Mouse (Mus musculus) lung, embryonic 14.5 days (tissue): ENCODE measurements at regions not wholly inside any gene's neighbourhood (a gene's known extent, or its start where the extent isn't known, plus 50 kb on each side); places are given as distances from the start of the nearest gene placed in this dataset.

Source experiments
- ATAC-seq: fragments of 200-750 bp; cut with Nextera tagmentation; 2 replicates; pipeline ENCODE4 v1.8.0; 2017; ENCODE audit warnings: mild to moderate bottlenecking, moderate TSS enrichment, moderate library complexity; ENCODE audit not compliant: insufficient read depth
- DNase-seq: peaks from one replicate; pipeline ENCODE4 v3.0.0-alpha.2; 2015
- H3K27ac ChIP-seq: fragments of 300-500 bp; sonication (generic); 2 replicates; pipeline ENCODE4 v1.5.1; 2014; ENCODE audit warnings: low read depth, mild to moderate bottlenecking, moderate library complexity
- H3K27me3 ChIP-seq: fragments of 300-500 bp; sonication (generic); 2 replicates; pipeline ENCODE4 v1.6.1; 2014; ENCODE audit warnings: low read length, control low read depth; ENCODE audit not compliant: insufficient read depth
- H3K36me3 ChIP-seq: fragments of 300-500 bp; sonication (generic); 2 replicates; pipeline ENCODE4 v1.6.1; 2014; ENCODE audit warnings: control low read depth; ENCODE audit not compliant: insufficient read depth
- H3K4me1 ChIP-seq: fragments of 300-500 bp; sonication (generic); 2 replicates; pipeline ENCODE4 v1.6.1; 2014; ENCODE audit warnings: antibody characterized with exemption, control low read depth; ENCODE audit not compliant: insufficient read depth
- H3K4me2 ChIP-seq: fragments of 300-500 bp; sonication (generic); 2 replicates; pipeline ENCODE4 v1.6.1; 2014; ENCODE audit warnings: mild to moderate bottlenecking
- H3K4me3 ChIP-seq: fragments of 300-500 bp; sonication (generic); 2 replicates; pipeline ENCODE4 v1.5.1; 2014; ENCODE audit warnings: low read depth, low read length
- H3K9ac ChIP-seq: fragments of 300-500 bp; sonication (generic); 2 replicates; pipeline ENCODE4 v1.6.1; 2014
- H3K9me3 ChIP-seq: fragments of 300-500 bp; sonication (generic); 2 replicates; pipeline ENCODE4 v1.6.1; 2016; ENCODE audit warnings: low read depth, low read length, control low read depth
- CTCF ChIP-seq: IDR thresholded peaks from 2 replicates; pipeline ENCODE4 v1.5.1; 2016; ENCODE audit warnings: antibody characterized with exemption, low read depth
- whole genome bisulfite sequencing: fragments of 180-500 bp; shearing (Covaris S2); extraction: QIAGEN DNeasy Blood & Tissue Kit; methylation state at CpG from one replicate; pipeline ENCODE4 v1.1.7; 2014; 5-methylcytosine and 5-hydroxymethylcytosine counted together

DNA sequence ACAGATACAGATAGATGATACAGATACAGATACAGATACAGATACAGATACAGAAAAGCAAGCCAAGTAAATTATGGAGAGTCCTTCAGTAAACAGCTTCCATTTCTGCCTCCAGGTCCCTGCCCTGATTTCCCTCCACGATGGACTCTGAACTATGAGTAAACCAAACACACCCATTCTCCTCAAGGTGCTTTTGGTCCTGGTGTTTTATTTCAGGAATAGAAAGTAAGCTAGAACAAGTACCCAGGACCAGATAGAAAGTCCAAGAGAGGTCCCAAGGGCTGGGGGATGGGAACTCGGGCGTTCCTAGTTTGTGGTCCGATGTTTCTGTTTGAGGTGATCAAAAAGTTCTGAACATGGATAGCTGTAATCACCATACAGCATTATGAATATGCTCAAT lies 69.5 kb upstream of the Gm9887 start:
- Histone ChIP-seq H3K9me3 (no peaks in the 10 kb centered on the region), H3K4me3 (no peak overlapping the region), H3K4me2 (no peak overlapping the region), H3K4me1 (peaks cover 5% of the 10 kb centered on the region), H3K36me3 (no peaks in the 10 kb centered on the region), H3K27ac (no peak overlapping the region), H3K9ac (no peak overlapping the region), H3K27me3 (no peaks in the 10 kb centered on the region)
- ATAC-seq (no peak), DNase-seq (no peak)
- TF ChIP-seq CTCF: no peak
- WGBS: 76% methylated on average over 4 of the region's 4 CpGs

GRCm38 (mm10) chr12:69438271-69438670 lies 66.0 kb upstream of the Gm9887 start:
- Histone ChIP-seq H3K4me3 (no peak overlapping the region), H3K36me3 (no peaks in the 10 kb centered on the region), H3K4me2 (no peak overlapping the region), H3K4me1 (no peaks in the 10 kb centered on the region), H3K27ac (peak overlapping the region; percentile 85; the same call in 1 of the 2 replicates), H3K9ac (no peak overlapping the region), H3K9me3 (no peaks in the 10 kb centered on the region), H3K27me3 (no peaks in the 10 kb centered on the region)
- DNase-seq: no peak
- WGBS: 62% methylated on average over 5 of the region's 5 CpGs
- no peak for TF ChIP-seq CTCF
- no peak for ATAC-seq

GRCm38 (mm10) chr12:69436839-69437501 lies 64.7 kb upstream of the Gm9887 start:
- no peak overlapping the region for H3K4me3 ChIP-seq
- no peak for TF ChIP-seq CTCF
- peak overlapping the region; percentile 85 for H3K27ac ChIP-seq
- no peaks in the 10 kb centered on the region for H3K9me3 ChIP-seq
- H3K9ac ChIP-seq: no peak overlapping the region
- no peak overlapping the region for H3K4me2 ChIP-seq
- no peaks in the 10 kb centered on the region for H3K36me3 ChIP-seq
- ATAC-seq (peak; percentile 76), DNase-seq (peak; percentile 70)
- no peaks in the 10 kb centered on the region for H3K27me3 ChIP-seq
- no peaks in the 10 kb centered on the region for H3K4me1 ChIP-seq
- WGBS: 56% methylated on average over 10 of the region's 10 CpGs

DNA sequence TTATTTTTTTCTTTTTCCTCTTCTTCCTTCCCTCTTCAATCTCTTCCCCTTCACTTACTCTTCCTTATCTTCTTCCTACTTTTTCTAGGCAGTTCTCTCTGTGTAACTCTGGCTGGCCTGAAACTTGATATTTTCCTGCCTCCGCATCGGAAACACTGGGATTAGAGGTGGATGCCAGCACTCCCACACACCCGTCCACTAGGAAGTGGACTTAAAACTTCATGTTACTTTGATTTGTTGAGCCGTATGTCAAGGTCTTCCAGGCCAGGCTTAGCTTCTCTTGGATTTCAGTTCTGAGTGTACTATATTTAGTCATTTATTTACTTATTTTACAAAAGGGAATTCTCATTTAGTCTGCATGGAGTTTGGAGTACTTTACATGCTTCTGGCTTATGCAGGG lies 62.1 kb upstream of the Gm9887 start:
- DNase-seq (no peak), ATAC-seq (no peak)
- H3K9ac ChIP-seq: no peak overlapping the region
- WGBS: 30% methylated on average over 4 of the region's 4 CpGs
- no peaks in the 10 kb centered on the region for H3K9me3 ChIP-seq
- no peaks in the 10 kb centered on the region for H3K36me3 ChIP-seq
- H3K27me3 ChIP-seq: no peaks in the 10 kb centered on the region
- no peak overlapping the region for H3K4me3 ChIP-seq
- H3K27ac ChIP-seq: peak overlapping the region; percentile 5; the same call in 1 of the 2 replicates
- no peaks in the 10 kb centered on the region for H3K4me1 ChIP-seq
- no peak overlapping the region for H3K4me2 ChIP-seq
- no peak for TF ChIP-seq CTCF

- TF ChIP-seq CTCF: no peak
- Histone ChIP-seq H3K4me2 (no peak overlapping the region), H3K9ac (no peak overlapping the region), H3K9me3 (no peaks in the 10 kb centered on the region), H3K27me3 (no peaks in the 10 kb centered on the region), H3K27ac (no peak overlapping the region), H3K4me3 (no peak overlapping the region), H3K4me1 (no peaks in the 10 kb centered on the region), H3K36me3 (no peaks in the 10 kb centered on the region)
- peak; percentile 59; the same call in 1 of the 2 replicates for ATAC-seq
- peak; percentile 68 for DNase-seq
- WGBS: 17% methylated on average over 7 of the region's 7 CpGs
Measured at GRCm38 (mm10) chr12:69432086-69432485, 59.8 kb upstream of the Gm9887 start.

DNA sequence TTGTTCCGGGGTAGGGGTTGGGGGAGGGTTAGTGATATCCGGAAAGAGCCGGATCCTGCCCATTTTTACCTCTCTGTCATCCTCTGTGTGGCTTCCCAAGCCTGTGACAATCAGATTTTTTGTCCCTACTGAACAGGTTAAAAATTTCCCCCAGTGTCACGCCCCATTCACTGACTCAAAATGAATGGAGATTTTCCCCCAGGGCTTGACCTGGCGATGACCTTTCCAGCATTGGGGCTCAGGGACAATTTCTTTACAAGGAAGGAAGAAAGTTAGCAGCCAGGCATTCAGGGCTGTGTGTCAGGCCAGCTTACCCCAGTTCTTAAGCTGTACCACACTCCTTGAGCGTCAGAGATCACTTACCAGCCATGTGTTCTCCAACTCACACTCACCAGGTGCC lies 55.9 kb upstream of the Gm9887 start:
- Histone ChIP-seq H3K9me3 (no peaks in the 10 kb centered on the region), H3K27me3 (no peaks in the 10 kb centered on the region), H3K9ac (no peak overlapping the region), H3K4me3 (no peak overlapping the region), H3K4me2 (no peak overlapping the region), H3K36me3 (no peaks in the 10 kb centered on the region), H3K27ac (no peak overlapping the region), H3K4me1 (peaks cover 9% of the 10 kb centered on the region; the same call in 1 of the 2 replicates)
- no peak for ATAC-seq
- 77% methylated on average over 6 of the region's 6 CpGs for WGBS
- TF ChIP-seq CTCF: no peak
- no peak for DNase-seq

- Histone ChIP-seq H3K27ac (no peak overlapping the region), H3K4me3 (no peak overlapping the region), H3K27me3 (no peaks in the 10 kb centered on the region), H3K4me1 (peaks cover 9% of the 10 kb centered on the region; the same call in 1 of the 2 replicates), H3K36me3 (no peaks in the 10 kb centered on the region), H3K4me2 (no peak overlapping the region), H3K9ac (no peak overlapping the region), H3K9me3 (no peaks in the 10 kb centered on the region; the same call in 1 of the 2 replicates)
- ATAC-seq (no peak), DNase-seq (no peak)
- no peak for TF ChIP-seq CTCF
- whole genome bisulfite sequencing: 73% methylated on average over 3 of the region's 3 CpGs
Measured at GRCm38 (mm10) chr12:69425610-69426009, 53.4 kb upstream of the Gm9887 start.
